Mouse (Mus musculus) heart, embryonic 14.5 days (tissue): ENCODE measurements around the gene Hipk4. TPM values are rescaled to one million over a fixed set of nuclear protein-coding genes. Genes with fewer than 3 reads are reported as not detected.

Experiments
- ATAC-seq: fragments of 200-750 bp; cut with Nextera tagmentation; 2 replicates; pipeline ENCODE4 v1.8.0; 2017; ENCODE audit warnings: low read depth, moderate TSS enrichment; ENCODE audit not compliant: insufficient number of reproducible peaks, insufficient read depth, low FRiP score
- H3K27ac ChIP-seq, 2 experiments: fragments of 200-500 bp in 1 of 2; fragments of 300-500 bp in 1 of 2; sonication (generic) in 1 of 2; replicated peaks in 1 of 2; 2 replicates each; pipeline ENCODE4 v1.5.1; 2012 to 2014; ENCODE audit warnings: low read depth in 2 of 2, low read length in 2 of 2, control low read depth in 1 of 2, mild to moderate bottlenecking in 1 of 2, mixed read lengths in 1 of 2; ENCODE audit not compliant: control insufficient read depth in 1 of 2, insufficient read depth in 1 of 2
- H3K27me3 ChIP-seq: fragments of 300-500 bp; sonication (generic); 2 replicates; pipeline ENCODE4 v1.6.1; 2014; ENCODE audit warnings: mild to moderate bottlenecking, low read length, control low read depth; ENCODE audit not compliant: control insufficient read depth, insufficient read depth
- H3K36me3 ChIP-seq: fragments of 300-500 bp; sonication (generic); 2 replicates; pipeline ENCODE4 v1.6.1; 2014; ENCODE audit warnings: mild to moderate bottlenecking, control low read depth, low read length, mixed read lengths; ENCODE audit not compliant: control insufficient read depth, insufficient read depth
- H3K4me1 ChIP-seq, 2 experiments: fragments of 200-500 bp in 1 of 2; fragments of 300-500 bp in 1 of 2; sonication (generic) in 1 of 2; 2 replicates each; pipeline ENCODE4 v1.6.1; 2012 to 2014; ENCODE audit warnings: low read length in 2 of 2, control low read depth in 1 of 2, mixed read lengths in 1 of 2; ENCODE audit not compliant: control insufficient read depth in 2 of 2, insufficient read depth in 2 of 2
- H3K4me2 ChIP-seq: fragments of 300-500 bp; sonication (generic); 2 replicates; pipeline ENCODE4 v1.6.1; 2014; ENCODE audit warnings: mild to moderate bottlenecking, low read length
- H3K4me3 ChIP-seq, 2 experiments: fragments of 200-500 bp in 1 of 2; fragments of 300-500 bp in 1 of 2; sonication (generic) in 1 of 2; 2 replicates each; pipeline ENCODE4 v1.5.1; 2012 to 2014; ENCODE audit warnings: low read length in 2 of 2, mild to moderate bottlenecking in 2 of 2, control low read depth in 1 of 2, low read depth in 1 of 2, moderate library complexity in 1 of 2; ENCODE audit not compliant: control insufficient read depth in 1 of 2, insufficient read depth in 1 of 2
- H3K9ac ChIP-seq: fragments of 300-500 bp; sonication (generic); 2 replicates; pipeline ENCODE4 v1.6.1; 2014; ENCODE audit warnings: mild to moderate bottlenecking, low read length
- H3K9me3 ChIP-seq: fragments of 300-500 bp; sonication (generic); 2 replicates; pipeline ENCODE4 v1.6.1; 2016; ENCODE audit warnings: low read length, control low read depth; ENCODE audit not compliant: control insufficient read depth
- WGBS: fragments of 180-500 bp; shearing (Covaris S2); extraction: QIAGEN DNeasy Blood & Tissue Kit; methylation state at CpG from one replicate; pipeline ENCODE4 v1.1.7; 2014; 5-methylcytosine and 5-hydroxymethylcytosine counted together
- polyA plus RNA-seq: library from polyadenylated mRNA; unstranded; fragments of >200 nt; fragmentation: Nextera tagmentation; extraction: Ambion mirVana; gene quantifications from 2 replicates; pipeline ENCODE4 v1.2.1, GENCODE M21; 2014

Hipk4 gene
- polyA plus RNA-seq, 1 experiment from 2014 or later: 0.26 TPM

GRCm38 (mm10) chr7:27576914-27577313 is 53.8 kb downstream of the Hipk4 start:
- WGBS: 72% methylated on average over 6 of the region's 6 CpGs
- ATAC-seq: no peak
- Histone ChIP-seq H3K27ac (no peak overlapping the region), H3K9me3 (no peaks in the 10 kb centered on the region), H3K4me2 (no peak overlapping the region), H3K27me3 (no peaks in the 10 kb centered on the region), H3K4me1 (no peaks in the 10 kb centered on the region), H3K4me3 (no peak overlapping the region), H3K36me3 (peaks cover 84% of the 10 kb centered on the region), H3K9ac (no peak overlapping the region)

DNA sequence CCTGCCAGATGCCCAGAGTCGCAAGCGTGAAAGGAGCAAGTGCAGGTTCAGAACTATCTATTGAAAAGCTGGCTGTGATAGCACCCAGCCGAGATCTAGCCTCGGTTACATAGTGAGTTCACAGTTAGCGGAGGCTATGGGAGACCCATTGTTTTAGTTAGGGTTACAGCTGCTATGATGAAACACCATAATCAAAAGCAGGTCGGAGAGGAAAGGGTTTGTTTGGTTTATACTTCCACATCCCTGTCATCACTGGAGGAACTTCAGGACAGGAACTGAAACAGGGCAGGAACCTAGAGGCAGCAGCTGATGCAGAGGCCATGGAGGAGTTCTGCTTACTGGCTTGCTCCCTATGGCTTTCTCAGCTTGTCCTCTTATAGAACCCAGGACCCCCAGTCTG is 54.5 kb downstream of the Hipk4 start:
- WGBS: 90% methylated on average over 6 of the region's 6 CpGs
- ATAC-seq: no peak
- no peaks in the 10 kb centered on the region for H3K9me3 ChIP-seq
- H3K27me3 ChIP-seq: no peaks in the 10 kb centered on the region
- no peak overlapping the region for H3K9ac ChIP-seq
- H3K36me3 ChIP-seq: peaks cover 84% of the 10 kb centered on the region
- H3K27ac ChIP-seq: no peak overlapping the region
- no peak overlapping the region for H3K4me2 ChIP-seq
- no peak overlapping the region for H3K4me3 ChIP-seq
- no peaks in the 10 kb centered on the region for H3K4me1 ChIP-seq

DNA sequence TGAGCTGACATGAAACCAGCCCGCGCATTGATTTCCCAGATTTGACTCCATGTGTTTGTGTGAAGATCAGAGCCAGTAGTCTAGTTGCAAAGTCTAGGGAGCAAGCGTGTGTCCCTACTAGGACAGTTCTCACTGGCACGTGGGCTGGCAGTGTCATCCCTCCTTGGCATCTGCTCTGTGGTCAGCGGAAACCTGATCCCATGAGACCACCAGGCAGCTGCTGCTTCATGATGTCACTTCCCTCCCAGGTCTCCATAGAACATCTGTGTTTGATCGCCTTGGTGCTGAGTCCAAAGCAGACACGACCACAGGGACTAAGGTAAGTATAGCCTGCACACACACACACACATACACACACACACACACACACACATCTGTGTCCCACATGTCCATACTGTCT is 55.4 kb downstream of the Hipk4 start:
- Histone ChIP-seq H3K4me1 (no peaks in the 10 kb centered on the region), H3K36me3 (peaks cover 87% of the 10 kb centered on the region), H3K27me3 (no peaks in the 10 kb centered on the region), H3K9me3 (no peaks in the 10 kb centered on the region), H3K9ac (no peak overlapping the region), H3K4me3 (no peak overlapping the region), H3K27ac (no peak overlapping the region), H3K4me2 (no peak overlapping the region)
- no peak for ATAC-seq
- WGBS: 85% methylated on average over 7 of the region's 7 CpGs

DNA sequence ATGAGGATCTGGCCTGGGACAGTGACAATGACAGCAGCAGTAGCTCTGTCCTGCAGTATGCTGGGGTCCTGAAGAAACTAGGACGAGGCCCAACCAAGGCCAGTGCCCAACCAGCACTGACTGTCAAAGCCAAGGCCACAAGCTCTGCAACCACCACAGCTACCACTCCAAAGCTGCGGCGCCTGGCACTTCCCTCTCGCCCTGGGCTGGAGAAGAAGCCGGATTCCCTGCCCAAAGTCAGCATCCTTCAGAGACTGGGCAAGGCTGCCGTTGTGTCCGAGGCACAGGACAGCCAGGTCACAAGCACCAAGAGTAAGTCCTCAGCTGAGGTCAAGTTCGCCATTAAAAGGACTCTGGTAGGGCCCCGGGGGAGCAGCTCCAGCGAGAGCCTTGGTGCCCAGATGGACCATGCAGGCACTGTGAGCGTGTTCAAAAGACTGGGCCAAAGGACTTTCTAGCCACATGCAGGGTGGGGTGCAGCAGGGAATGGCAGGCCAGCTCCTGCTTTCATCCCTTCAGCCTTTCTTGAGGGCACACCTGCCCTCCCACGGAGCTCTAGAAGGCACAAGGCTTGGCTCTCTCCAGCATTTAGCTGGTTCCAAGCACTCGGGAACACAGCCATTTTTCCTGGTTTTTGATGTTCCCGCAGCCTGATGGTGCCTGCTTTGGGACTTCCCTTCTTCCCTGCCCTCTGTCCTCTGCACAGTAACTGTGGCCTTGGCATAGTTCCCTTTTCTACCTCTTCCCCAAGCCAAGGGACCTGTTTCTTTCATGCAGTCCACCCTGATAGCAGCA is 57.5 kb downstream of the Hipk4 start:
- Histone ChIP-seq H3K4me3 (no peak overlapping the region), H3K9ac (no peak overlapping the region), H3K4me1 (no peaks in the 10 kb centered on the region), H3K9me3 (no peaks in the 10 kb centered on the region), H3K4me2 (no peak overlapping the region), H3K36me3 (peaks cover 86% of the 10 kb centered on the region), H3K27me3 (no peaks in the 10 kb centered on the region), H3K27ac (no peak overlapping the region)
- 90% methylated on average over 14 of the region's 14 CpGs for WGBS
- ATAC-seq: no peak

Other genes starting within 250 kb of the Hipk4 start
- gene Ltbp4, start 185.6 kb upstream of the Hipk4 start, polyA plus RNA-seq: 47.7 and 55.1 TPM in 2 replicates
- gene Shkbp1, start 167.2 kb upstream of the Hipk4 start, polyA plus RNA-seq: 18.3 and 22.0 TPM in 2 replicates
- not detected in 2 replicates for gene Gm20479, start 165.8 kb upstream of the Hipk4 start, polyA plus RNA-seq
- gene Sptbn4, start 75.6 kb upstream of the Hipk4 start, polyA plus RNA-seq: 0.15 and 0.20 TPM in 2 replicates
- 49.7 and 57.9 TPM in 2 replicates for gene Blvrb, start 75.3 kb upstream of the Hipk4 start, polyA plus RNA-seq
- 15.7 and 19.4 TPM in 2 replicates for gene Sertad3, start 49.5 kb upstream of the Hipk4 start, polyA plus RNA-seq
- gene Sertad1, start 36.4 kb upstream of the Hipk4 start, polyA plus RNA-seq: 34.5 and 34.8 TPM in 2 replicates
- 0.58 and 0.59 TPM in 2 replicates for gene Prx, start 23.9 kb upstream of the Hipk4 start, polyA plus RNA-seq
- gene Pld3, start 30.0 kb downstream of the Hipk4 start, polyA plus RNA-seq: 54.5 and 61.7 TPM in 2 replicates
- 31.0 TPM in 2 replicates for gene 2310022A10Rik, start 30.0 kb downstream of the Hipk4 start, polyA plus RNA-seq
- 66.5 and 76.0 TPM in 2 replicates for gene Akt2, start 68.3 kb downstream of the Hipk4 start, polyA plus RNA-seq
- gene Ttc9b, start 130.6 kb downstream of the Hipk4 start, polyA plus RNA-seq: 0.32 TPM in 1 of 2 replicates, not detected in the other
- gene Map3k10, start 151.3 kb downstream of the Hipk4 start, polyA plus RNA-seq: 3.8 and 4.3 TPM in 2 replicates
- gene Zfp607b, start 166.1 kb downstream of the Hipk4 start, polyA plus RNA-seq: 2.2 and 2.5 TPM in 2 replicates
- gene Zfp60, start 208.1 kb downstream of the Hipk4 start, polyA plus RNA-seq: 16.9 and 17.9 TPM in 2 replicates